Mouse (Mus musculus) adrenal gland, postnatal 10 days (tissue): ENCODE measurements at regions not wholly inside any gene's neighbourhood (a gene's known extent, or its start where the extent isn't known, plus 50 kb on each side); places are given as distances from the start of the nearest gene placed in this dataset.

Experiments used
- DNase-seq: peaks from one replicate; pipeline ENCODE4 v3.0.0; 2021; ENCODE audit warnings: mixed read lengths

DNA sequence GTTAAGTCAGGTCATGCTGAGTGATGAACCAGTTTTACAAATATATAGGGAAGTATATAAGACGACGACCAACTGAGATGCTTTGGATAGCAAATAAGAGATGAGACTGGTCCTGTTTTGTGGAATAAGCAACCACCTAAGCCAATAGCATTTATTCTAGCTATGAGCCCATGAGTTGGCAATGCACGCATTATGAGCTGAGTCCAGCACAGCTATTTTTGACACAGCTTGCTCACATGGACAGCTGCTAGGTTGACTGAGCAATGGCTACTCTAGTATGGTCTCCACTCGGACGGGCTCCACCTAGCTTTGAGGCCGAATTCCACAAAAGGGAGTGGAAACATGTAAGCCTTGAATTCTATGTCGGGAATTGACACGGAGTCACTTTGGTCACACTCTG lies 146.1 kb upstream of the Dyrk2 start:
- DNase-seq = no peak

DNA sequence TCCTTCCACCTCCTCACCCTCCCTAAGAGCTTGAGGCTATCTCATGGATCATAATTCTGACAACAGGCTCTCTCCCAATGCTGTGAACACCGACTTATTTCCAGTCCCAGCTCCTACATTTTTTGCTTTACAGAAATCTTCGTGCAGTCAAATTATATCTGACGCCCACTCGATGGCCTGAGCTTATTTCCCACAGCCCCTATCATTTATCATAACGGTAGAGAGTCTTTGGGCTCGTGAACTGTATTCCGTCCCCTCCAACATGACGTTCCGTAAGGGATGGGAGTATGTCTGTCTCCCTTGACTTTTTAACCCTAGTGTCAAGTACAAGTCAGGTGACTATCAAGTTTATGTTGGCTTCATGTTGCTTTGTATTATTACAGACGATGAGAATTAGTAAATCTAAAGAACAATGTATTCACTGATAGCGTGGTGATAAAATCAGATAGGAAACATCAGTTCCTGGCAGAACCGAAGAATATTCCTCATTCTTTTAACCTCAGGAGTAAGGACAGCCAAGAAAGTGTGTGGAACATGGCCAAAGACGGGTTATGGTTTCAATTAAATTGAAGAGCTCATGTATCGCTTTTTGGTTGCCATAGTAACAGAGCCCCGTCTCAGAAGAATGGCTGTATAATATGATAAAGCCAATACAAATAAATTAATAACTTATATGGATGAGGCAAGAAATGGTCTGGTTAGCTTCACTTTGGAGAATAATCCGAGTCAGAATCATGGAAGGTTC lies 145.5 kb upstream of the Dyrk2 start:
- DNase-seq = no peak

DNA sequence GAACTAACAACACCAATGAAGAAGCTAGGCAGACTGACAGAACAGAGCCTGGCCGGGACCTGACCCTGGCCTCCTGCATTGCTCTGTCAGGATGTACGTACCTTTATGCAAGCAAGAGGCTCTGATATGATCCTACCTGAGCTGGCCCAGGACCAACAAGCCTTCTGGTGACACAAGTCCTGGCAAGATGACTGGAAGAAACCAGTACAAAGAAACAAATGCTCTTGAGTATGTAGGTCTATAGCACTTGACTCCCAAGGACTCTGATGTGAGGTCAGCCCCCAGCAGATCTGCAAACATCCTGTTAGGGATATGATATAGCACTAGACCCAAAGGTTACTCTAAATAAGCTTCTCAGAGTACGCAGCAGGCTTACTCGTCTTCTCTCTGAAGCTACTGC lies 144.7 kb upstream of the Dyrk2 start:
- DNase-seq = no peak

GRCm38 (mm10) chr10:119013758-119014157 lies 143.7 kb upstream of the Dyrk2 start:
- DNase-seq = no peak

GRCm38 (mm10) chr10:119011511-119011910 lies 141.5 kb upstream of the Dyrk2 start:
- DNase-seq = peak; percentile 20

GRCm38 (mm10) chr10:119010884-119011283 lies 140.9 kb upstream of the Dyrk2 start:
- DNase-seq = peak; percentile 32

GRCm38 (mm10) chr10:119006866-119007575 lies 137.0 kb upstream of the Dyrk2 start:
- peak; percentile 37 for DNase-seq

DNA sequence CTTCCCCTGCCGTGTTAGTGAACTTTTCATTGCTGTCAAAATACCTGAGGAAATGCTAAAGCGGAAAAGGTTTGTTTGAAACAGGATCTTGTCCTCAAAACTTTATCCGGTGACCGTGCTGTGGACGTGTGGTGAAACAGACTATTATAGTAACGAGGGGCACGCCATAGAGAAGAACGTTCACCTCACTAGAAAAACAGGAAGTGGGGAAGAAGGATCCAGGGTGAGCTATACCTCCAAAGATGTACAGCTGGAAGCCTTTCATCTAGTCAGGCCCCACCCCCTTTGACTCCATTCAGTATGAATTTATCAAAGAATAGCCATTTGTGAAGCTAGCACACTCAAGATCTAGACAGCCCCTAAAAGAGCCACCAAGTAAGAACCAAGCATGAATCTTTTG lies 135.5 kb upstream of the Dyrk2 start:
- DNase-seq = no peak

GRCm38 (mm10) chr10:119004426-119004825 lies 134.4 kb upstream of the Dyrk2 start:
- DNase-seq = no peak

DNA sequence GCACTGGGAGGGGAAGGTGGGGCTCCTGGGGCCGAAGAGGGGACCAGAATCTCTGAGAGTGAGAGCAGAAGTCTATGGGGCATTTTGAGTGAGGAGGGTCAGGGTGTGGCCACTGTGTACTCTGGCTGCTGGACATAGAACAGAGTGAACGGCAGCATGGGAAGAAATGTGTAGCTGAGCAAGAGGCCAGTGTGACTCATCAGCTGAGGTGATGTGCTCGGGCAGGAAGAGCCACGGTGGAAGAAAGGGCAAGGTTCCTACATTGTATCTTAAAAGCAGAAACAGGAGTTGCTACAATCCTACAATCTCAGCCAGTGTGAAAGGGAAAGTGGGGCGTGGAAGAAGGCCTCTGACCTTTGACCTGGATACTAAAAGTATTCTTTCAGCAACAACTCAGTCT lies 133.8 kb upstream of the Dyrk2 start:
- DNase-seq = peak; percentile 9

GRCm38 (mm10) chr10:119003042-119003441 lies 133.0 kb upstream of the Dyrk2 start:
- DNase-seq = no peak

GRCm38 (mm10) chr10:119001895-119002294 lies 131.9 kb upstream of the Dyrk2 start:
- DNase-seq = no peak

DNA sequence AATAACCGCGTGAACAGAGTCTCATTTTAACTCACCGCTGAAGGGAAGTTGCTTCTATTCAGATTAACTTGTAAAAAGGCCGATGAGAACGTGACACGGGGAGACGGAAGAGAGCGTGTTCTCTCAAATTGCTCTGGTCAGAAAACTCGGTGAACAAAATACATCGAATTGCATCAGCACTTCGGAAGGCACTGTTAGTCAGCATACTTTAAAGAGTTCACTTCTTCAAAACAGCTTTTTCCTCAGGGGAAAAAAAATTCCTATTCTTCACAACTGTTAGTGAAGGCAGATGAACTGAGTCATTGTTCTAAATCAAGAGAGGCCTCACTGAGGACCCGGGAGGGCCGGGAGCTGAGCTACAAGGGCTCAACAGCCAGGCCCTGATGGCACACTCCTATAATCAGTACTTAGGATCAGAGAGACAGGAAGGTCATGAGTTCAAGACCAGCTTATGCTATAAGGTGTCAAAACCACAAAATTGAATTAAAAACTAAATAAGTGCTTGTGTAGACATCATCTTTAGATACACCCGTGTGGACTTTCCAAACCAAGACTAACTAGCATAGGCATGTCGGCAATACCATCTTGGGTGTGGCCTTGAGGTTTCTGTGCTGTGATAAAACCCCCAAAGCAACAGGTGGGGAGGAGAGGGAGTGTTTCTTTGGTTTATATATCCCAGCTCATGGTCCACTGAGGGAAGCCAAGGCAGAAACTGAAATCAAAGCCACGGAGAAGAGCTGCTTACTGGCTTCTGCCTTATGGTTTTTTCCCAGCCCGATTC lies 131.2 kb upstream of the Dyrk2 start:
- DNase-seq = no peak

GRCm38 (mm10) chr10:118998966-118999365 lies 129.0 kb upstream of the Dyrk2 start:
- DNase-seq = no peak

- no peak for DNase-seq
Observed at GRCm38 (mm10) chr10:118997034-118997433, 127.0 kb upstream of the Dyrk2 start.

DNA sequence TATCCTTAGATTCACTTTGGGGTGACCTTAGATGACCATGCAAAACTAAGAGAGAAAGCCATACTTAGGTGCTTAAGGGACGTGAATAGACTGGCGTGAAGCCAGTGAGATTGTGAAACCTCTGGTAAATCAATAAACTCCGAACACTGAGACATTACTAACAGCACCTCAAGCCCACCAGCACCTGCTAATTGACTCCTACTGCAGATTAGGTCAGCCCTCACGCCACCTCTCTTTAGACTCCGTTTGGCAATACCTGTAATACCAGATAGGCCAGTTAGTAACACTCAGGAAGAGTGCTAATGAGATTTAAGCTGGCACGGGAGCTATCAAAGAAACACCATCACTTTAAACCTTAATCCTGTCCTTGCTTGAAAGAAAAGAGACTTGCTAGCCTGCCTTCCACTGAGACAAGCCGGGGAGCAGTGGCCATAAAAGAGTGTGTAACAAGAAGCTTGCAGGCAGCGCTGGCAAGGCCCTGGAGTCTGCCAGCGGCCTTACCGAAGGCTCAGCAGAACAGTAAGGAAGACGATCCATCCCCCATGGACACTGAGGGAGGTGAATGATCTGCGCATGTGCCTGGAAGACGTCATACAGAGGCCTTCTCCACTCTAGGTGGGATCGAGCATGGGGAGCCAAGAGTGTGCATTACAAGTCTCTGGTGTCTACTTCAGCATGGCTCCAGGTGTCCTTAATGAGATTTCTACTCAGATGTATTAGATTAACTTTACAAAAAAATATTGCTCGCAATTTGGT lies 124.0 kb upstream of the Dyrk2 start:
- no peak for DNase-seq

GRCm38 (mm10) chr10:118991213-118991612 lies 121.2 kb upstream of the Dyrk2 start:
- peak; percentile 55 for DNase-seq

DNA sequence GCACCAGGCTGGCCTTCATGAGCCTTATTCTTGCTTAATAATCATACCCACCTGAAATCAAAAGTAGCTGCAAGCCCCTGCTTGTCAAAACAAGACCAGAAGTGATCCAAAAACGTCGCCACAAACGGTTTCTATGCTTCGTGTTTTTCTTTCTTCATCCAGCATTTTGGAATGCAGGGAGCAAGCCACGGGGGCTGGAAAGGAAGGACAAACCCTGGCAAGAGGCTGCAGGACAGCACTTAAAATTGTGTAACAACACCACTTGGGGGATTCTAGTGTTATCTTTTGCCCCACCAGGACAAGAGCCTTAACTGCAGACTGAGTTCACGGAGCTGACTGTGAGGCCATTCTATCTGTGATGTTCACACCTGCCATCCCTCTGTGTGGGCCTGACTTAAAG lies 120.5 kb upstream of the Dyrk2 start:
- no peak for DNase-seq

- no peak for DNase-seq
Observed at GRCm38 (mm10) chr10:118989812-118990211, 119.8 kb upstream of the Dyrk2 start.

- DNase-seq = no peak
Observed at GRCm38 (mm10) chr10:118988249-118988648, 118.2 kb upstream of the Dyrk2 start.

DNA sequence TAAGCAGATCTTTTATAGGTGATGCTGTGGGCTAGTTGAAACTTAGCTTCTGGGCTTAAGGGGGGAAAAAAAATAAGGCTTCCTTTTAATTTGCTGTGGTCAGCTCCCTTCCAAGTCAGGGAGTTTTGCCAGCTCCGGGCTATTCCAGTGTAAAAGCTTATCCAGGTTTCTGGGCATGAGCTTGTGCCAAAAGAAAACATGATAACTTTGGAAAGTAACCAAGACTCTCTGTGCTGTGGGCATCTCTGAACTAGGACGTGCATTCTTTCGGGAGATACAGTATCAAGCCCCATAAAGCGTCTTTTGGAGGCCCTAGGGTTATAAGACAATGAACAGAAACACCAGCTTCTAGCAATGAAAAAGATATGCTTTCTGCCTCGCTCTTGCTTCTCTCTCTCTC lies 114.6 kb upstream of the Dyrk2 start:
- peak; percentile 21 for DNase-seq

DNA sequence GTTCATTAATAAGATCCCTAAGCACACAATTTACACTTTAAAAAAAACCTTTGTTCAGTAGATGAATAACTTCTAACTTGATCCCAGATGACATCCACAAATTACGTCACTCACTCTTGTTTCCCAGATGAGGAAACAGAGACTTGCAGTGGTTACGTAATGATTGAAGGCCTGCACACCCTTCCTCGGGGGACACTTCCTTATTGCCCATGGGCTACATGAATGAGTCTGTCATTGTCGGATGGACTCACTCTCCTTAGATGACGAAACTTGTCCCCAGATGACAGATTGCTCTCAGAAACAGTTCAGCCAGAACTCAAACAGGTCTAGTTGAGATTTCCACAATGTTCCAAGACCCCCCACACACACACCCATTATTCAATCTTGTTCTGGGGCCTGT lies 111.4 kb upstream of the Dyrk2 start:
- DNase-seq = no peak
